Comparison of ENCODE assay signal across 8 mouse cellular contexts in the genomic region with DNA sequence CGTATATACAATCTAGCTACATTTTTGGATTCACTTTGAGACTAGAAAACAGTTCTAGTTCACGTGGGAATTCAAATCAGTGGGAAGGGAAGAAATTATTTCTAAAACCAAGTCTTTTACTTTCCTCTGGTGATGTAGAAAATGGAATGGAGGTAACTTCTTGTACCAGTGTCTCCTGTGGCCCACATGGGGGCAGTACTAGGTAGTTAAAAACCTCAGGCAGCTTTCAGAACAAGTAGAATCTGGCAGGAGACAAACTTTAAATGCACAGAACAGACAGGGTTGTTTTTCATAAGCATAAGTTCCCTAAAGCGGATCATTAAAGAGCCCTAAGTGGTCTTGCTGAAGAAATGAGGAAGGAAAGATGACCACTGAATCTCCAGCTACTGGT.
A peak's percentile ranks its signal among the peaks of the same experiment; 100 is the strongest.
DNase-seq lines count a peak whose midpoint lies in the region; ATAC-seq lines count a peak whose summit lies in the region.

No protein-coding gene starts in this region.

- ATAC-seq in neural tube, embryonic 11.5 days (ENCODE audit: insufficient read depth, low FRiP score, low TSS enrichment), result peak; percentile 62
- ATAC-seq in midbrain, embryonic 13.5 days, result peak; percentile 64
- no peak; the same call in 1 of the 2 replicates for ATAC-seq in kidney, embryonic 16.5 days (ENCODE audit: low FRiP score, low TSS enrichment)
- no peak for ATAC-seq in monocyte, adult 5-6 weeks (replicated peaks; ENCODE audit: insufficient number of reproducible peaks, low FRiP score, low TSS enrichment, poor library complexity, severe bottlenecking)

- H3K27me3 ChIP-seq in neural tube, embryonic 11.5 days (ENCODE audit: control insufficient read depth, insufficient read depth, low read length), result no peaks in the 10 kb centered on the region
- H3K27me3 ChIP-seq in hindbrain, embryonic 10.5 days (ENCODE audit: insufficient read depth, poor library complexity, severe bottlenecking), result no peaks in the 10 kb centered on the region
- H3K27me3 ChIP-seq in midbrain, embryonic 13.5 days, result no peaks in the 10 kb centered on the region
- H3K27me3 ChIP-seq in kidney, embryonic 16.5 days (ENCODE audit: insufficient read depth, low read length), result no peaks in the 10 kb centered on the region

- no peaks in the 10 kb centered on the region for H3K4me1 ChIP-seq in neural tube, embryonic 11.5 days (ENCODE audit: control insufficient read depth, insufficient read depth, low read length)
- H3K4me1 ChIP-seq in hindbrain, embryonic 10.5 days (replicated peaks), result no peaks in the 10 kb centered on the region
- peaks cover 14% of the 10 kb centered on the region for H3K4me1 ChIP-seq in midbrain, embryonic 13.5 days (replicated peaks)
- H3K4me1 ChIP-seq in kidney, embryonic 16.5 days (ENCODE audit: insufficient read depth, low read length), result no peaks in the 10 kb centered on the region

- WGBS in neural tube, embryonic 11.5 days, result 40% methylated on average over 3 of the region's 3 CpGs
- WGBS in hindbrain, embryonic 10.5 days, result 51% methylated on average over 3 of the region's 3 CpGs
- WGBS in midbrain, embryonic 13.5 days, result 38% methylated on average over 3 of the region's 3 CpGs
- WGBS in kidney, embryonic 16.5 days, result 38% methylated on average over 3 of the region's 3 CpGs

- DNase-seq in neural tube, embryonic 11.5 days (ENCODE audit: low spot score), result peak; percentile 41
- no peak for DNase-seq in neural tube, embryonic 10.5 days (ENCODE audit: extremely low spot score, low spot score)
- DNase-seq in cerebellum, adult 8-10 months, result peak; percentile 5
- DNase-seq in hindbrain, embryonic 10.5 days (ENCODE audit: low spot score), result peak; percentile 6
- no peak for DNase-seq in thymus, postnatal 4 days

- H3K36me3 ChIP-seq in neural tube, embryonic 11.5 days (ENCODE audit: control insufficient read depth, insufficient read depth, low read length), result no peaks in the 10 kb centered on the region
- no peaks in the 10 kb centered on the region for H3K36me3 ChIP-seq in hindbrain, embryonic 10.5 days
- no peaks in the 10 kb centered on the region for H3K36me3 ChIP-seq in midbrain, embryonic 13.5 days
- no peaks in the 10 kb centered on the region for H3K36me3 ChIP-seq in kidney, embryonic 16.5 days (ENCODE audit: insufficient read depth, low read length)

- no peak overlapping the region for H3K4me3 ChIP-seq in neural tube, embryonic 11.5 days (ENCODE audit: low read depth, low read length)
- no peak overlapping the region for H3K4me3 ChIP-seq in hindbrain, embryonic 10.5 days
- no peak overlapping the region for H3K4me3 ChIP-seq in midbrain, embryonic 13.5 days (replicated peaks)
- no peak overlapping the region for H3K4me3 ChIP-seq in kidney, embryonic 16.5 days (ENCODE audit: low read length)

- no peak overlapping the region for H3K27ac ChIP-seq in neural tube, embryonic 11.5 days (ENCODE audit: low read depth, low read length)
- no peak overlapping the region for H3K27ac ChIP-seq in hindbrain, embryonic 10.5 days
- H3K27ac ChIP-seq in midbrain, embryonic 13.5 days, result peak overlapping the region; percentile 71
- H3K27ac ChIP-seq in kidney, embryonic 16.5 days (ENCODE audit: low read length), result no peak overlapping the region

- no peak overlapping the region for H3K4me2 ChIP-seq in neural tube, embryonic 11.5 days (ENCODE audit: low read depth)
- H3K4me2 ChIP-seq in midbrain, embryonic 13.5 days (replicated peaks), result no peak overlapping the region
- H3K4me2 ChIP-seq in kidney, embryonic 16.5 days (replicated peaks; ENCODE audit: low read depth, low read length), result no peak overlapping the region

- no peak overlapping the region for H3K9ac ChIP-seq in neural tube, embryonic 11.5 days (ENCODE audit: low read length)
- no peak overlapping the region for H3K9ac ChIP-seq in midbrain, embryonic 13.5 days (replicated peaks)
- no peak overlapping the region for H3K9ac ChIP-seq in kidney, embryonic 16.5 days (replicated peaks; ENCODE audit: low read length)

- no peaks in the 10 kb centered on the region for H3K9me3 ChIP-seq in neural tube, embryonic 11.5 days (ENCODE audit: control insufficient read depth, low read length)
- no peaks in the 10 kb centered on the region for H3K9me3 ChIP-seq in hindbrain, embryonic 10.5 days
- H3K9me3 ChIP-seq in midbrain, embryonic 13.5 days, result no peaks in the 10 kb centered on the region
- no peaks in the 10 kb centered on the region for H3K9me3 ChIP-seq in kidney, embryonic 16.5 days (ENCODE audit: low read length)

Comparison
In these comparisons a context has a peak if more than half of its experiments do, and no peak if none do; other contexts are left out.
1. DNase-seq: peak in neural tube, embryonic 11.5 days (single experiment), cerebellum, adult 8-10 months (single experiment) and hindbrain, embryonic 10.5 days (single experiment); none in neural tube, embryonic 10.5 days (single experiment) and thymus, postnatal 4 days (single experiment).
2. ATAC-seq: peak in neural tube, embryonic 11.5 days (single experiment) and midbrain, embryonic 13.5 days (single experiment); none in kidney, embryonic 16.5 days (single experiment) and monocyte, adult 5-6 weeks (single experiment).